Mouse (Mus musculus) midbrain, embryonic 13.5 days (tissue): ENCODE data around the gene Rnf19b. TPM values are rescaled to one million over a fixed set of nuclear protein-coding genes. Genes with fewer than 3 reads are reported as not detected.
A peak's percentile ranks its signal among the peaks of the same experiment; 100 is the strongest.

Source experiments
- ATAC-seq: fragments of 200-750 bp; cut with Nextera tagmentation; 2 replicates; pipeline ENCODE4 v1.8.0; 2017; ENCODE audit warnings: mild to moderate bottlenecking, moderate TSS enrichment, moderate library complexity
- H3K27ac ChIP-seq: fragments of 300-500 bp; sonication (generic); 2 replicates; pipeline ENCODE4 v1.5.1; 2015; ENCODE audit warnings: inconsistent platforms, mild to moderate bottlenecking, moderate library complexity
- H3K27me3 ChIP-seq: fragments of 300-500 bp; sonication (generic); 2 replicates; pipeline ENCODE4 v1.6.1; 2015; ENCODE audit warnings: mild to moderate bottlenecking, inconsistent platforms
- H3K36me3 ChIP-seq: fragments of 300-500 bp; sonication (generic); 2 replicates; pipeline ENCODE4 v1.6.1; 2015; ENCODE audit warnings: mild to moderate bottlenecking, inconsistent platforms
- H3K4me1 ChIP-seq: fragments of 300-500 bp; sonication (generic); replicated peaks from 2 replicates; pipeline ENCODE4 v1.6.1; 2015; ENCODE audit warnings: inconsistent platforms
- H3K4me2 ChIP-seq: fragments of 300-500 bp; sonication (generic); replicated peaks from 2 replicates; pipeline ENCODE4 v1.6.1; 2015; ENCODE audit warnings: moderate library complexity, mild to moderate bottlenecking, inconsistent platforms
- H3K4me3 ChIP-seq: fragments of 300-500 bp; sonication (generic); replicated peaks from 2 replicates; pipeline ENCODE4 v1.5.1; 2015; ENCODE audit warnings: mild to moderate bottlenecking, inconsistent platforms
- H3K9ac ChIP-seq: fragments of 300-500 bp; sonication (generic); replicated peaks from 2 replicates; pipeline ENCODE4 v1.6.1; 2015; ENCODE audit warnings: mild to moderate bottlenecking, inconsistent platforms
- H3K9me3 ChIP-seq: fragments of 300-500 bp; sonication (generic); 2 replicates; pipeline ENCODE4 v1.6.1; 2016; ENCODE audit warnings: mild to moderate bottlenecking, inconsistent platforms
- WGBS: fragments of 180-500 bp; shearing (Covaris S2); methylation state at CpG from one replicate; pipeline ENCODE4 v1.1.7; 2015; 5-methylcytosine and 5-hydroxymethylcytosine counted together
- polyA plus RNA-seq: library from polyadenylated mRNA; unstranded; fragments of >200 nt; fragmentation: Nextera tagmentation; extraction: Ambion mirVana; gene quantifications from 2 replicates; pipeline ENCODE4 v1.2.1, GENCODE M21; 2015

The Rnf19b gene
- polyA plus RNA-seq: 21.5 and 22.1 TPM in 2 replicates

DNA sequence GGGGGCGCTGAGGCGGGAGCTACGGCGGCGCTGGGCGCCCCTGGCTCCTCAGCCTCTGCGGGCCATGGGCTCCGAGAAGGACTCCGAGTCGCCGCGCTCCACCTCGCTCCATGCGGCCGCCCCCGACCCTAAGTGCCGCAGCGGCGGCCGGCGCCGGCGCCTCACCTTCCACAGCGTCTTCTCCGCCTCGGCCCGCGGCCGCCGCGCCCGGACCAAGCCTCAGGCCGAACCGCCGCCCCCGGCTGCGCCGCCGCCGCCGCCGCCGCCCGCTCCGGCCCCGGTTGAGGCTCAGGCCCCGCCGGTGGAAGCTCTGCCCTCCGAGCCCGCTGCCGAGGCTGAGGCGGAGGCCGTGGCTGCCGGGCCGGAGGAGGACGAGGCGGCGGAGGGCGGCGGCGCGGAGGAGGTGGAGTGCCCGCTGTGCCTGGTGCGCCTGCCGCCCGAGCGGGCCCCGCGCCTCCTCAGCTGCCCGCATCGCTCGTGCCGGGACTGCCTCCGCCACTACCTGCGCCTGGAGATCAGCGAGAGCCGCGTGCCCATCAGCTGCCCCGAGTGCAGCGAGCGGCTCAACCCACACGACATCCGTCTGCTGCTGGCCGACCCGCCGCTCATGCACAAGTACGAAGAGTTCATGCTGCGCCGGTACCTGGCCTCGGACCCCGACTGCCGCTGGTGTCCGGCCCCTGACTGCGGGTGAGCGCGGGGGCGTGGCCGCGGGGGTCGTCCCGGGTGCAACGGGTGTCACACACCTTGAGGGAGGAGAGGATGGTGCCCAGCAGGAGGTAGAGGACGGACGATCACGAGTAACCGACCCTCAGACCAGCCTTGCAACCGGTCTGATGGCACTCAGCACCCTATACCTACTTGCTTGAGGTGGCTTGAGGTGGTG is at the start of gene Rnf19b:
TSS of gene Rnf19b (plus strand) at position 65 of the 886 bp plus-strand sequence.
- Histone ChIP-seq H3K9ac (peak within 1 kb of the TSS; percentile 98), H3K27me3 (no peaks in the 10 kb centered on the region), H3K36me3 (no peaks in the 10 kb centered on the region), H3K4me3 (peak within 1 kb of the TSS; percentile 96), H3K4me1 (peaks cover 39% of the 10 kb centered on the region), H3K4me2 (peak within 1 kb of the TSS; percentile 98), H3K27ac (peak within 1 kb of the TSS; percentile 95), H3K9me3 (no peaks in the 10 kb centered on the region)
- under 1% methylated on average over 62 of the region's 107 CpGs for WGBS
- peak; percentile 72 for ATAC-seq

DNA sequence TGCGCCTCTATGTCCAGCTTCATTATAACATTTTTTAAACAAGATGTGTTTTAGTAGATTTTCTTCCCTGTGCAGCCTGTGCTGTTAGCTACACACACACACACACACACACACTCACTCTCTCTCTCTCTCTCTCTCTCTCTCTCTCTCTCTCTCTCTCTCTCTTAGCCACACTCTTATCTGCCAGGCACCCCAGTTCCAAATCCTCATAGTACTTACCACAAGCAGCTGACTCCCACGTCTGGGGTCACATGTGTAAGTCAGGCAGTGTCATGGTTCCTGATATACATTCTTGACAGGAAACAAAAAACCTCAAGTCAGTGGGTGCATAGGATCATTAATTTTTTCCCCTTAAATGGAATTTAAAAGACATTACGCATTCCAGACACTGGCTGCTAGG is 49.4 kb upstream of the Rnf19b start:
- ATAC-seq: no peak
- Histone ChIP-seq H3K9me3 (no peaks in the 10 kb centered on the region), H3K27ac (no peak overlapping the region), H3K4me2 (no peak overlapping the region), H3K36me3 (peaks cover 62% of the 10 kb centered on the region), H3K27me3 (no peaks in the 10 kb centered on the region), H3K9ac (no peak overlapping the region), H3K4me3 (no peak overlapping the region), H3K4me1 (peaks cover 15% of the 10 kb centered on the region; the same call in 1 of the 2 replicates)
- WGBS: 93% methylated on average over 3 of the region's 3 CpGs

DNA sequence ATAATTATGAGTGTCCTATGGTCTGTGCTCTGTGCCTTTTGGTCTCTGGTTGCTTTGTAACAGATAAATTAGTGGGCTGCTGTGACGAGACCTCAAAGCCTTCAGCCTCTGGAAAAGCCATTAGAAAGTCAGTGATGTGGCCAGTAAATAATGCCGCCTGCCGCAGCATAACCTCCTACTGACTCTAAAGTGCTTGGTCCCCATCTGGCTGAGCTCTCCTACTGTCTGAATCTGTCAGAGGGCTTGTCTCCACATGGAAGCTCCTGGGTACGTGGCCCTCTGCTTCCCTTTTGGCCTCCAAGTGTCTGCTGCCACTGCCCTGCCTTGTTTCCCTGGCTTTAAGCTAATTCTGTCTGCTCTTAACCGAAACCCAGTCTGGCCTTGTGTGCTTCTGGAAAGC is 48.5 kb upstream of the Rnf19b start:
- no peak overlapping the region for H3K27ac ChIP-seq
- no peaks in the 10 kb centered on the region for H3K27me3 ChIP-seq
- no peak for ATAC-seq
- peaks cover 57% of the 10 kb centered on the region for H3K36me3 ChIP-seq
- H3K4me3 ChIP-seq: no peak overlapping the region
- no peak overlapping the region for H3K9ac ChIP-seq
- H3K4me2 ChIP-seq: no peak overlapping the region
- no peaks in the 10 kb centered on the region for H3K9me3 ChIP-seq
- WGBS: 75% methylated on average over 5 of the region's 5 CpGs
- H3K4me1 ChIP-seq: peaks cover 15% of the 10 kb centered on the region; the same call in 1 of the 2 replicates

GRCm38 (mm10) chr4:129011604-129012121 is 46.4 kb upstream of the Rnf19b start:
- Histone ChIP-seq H3K27ac (peak overlapping the region; percentile 19; the same call in 1 of the 2 replicates), H3K36me3 (peaks cover 42% of the 10 kb centered on the region), H3K27me3 (no peaks in the 10 kb centered on the region), H3K4me1 (peaks cover 15% of the 10 kb centered on the region; the same call in 1 of the 2 replicates), H3K4me3 (no peak overlapping the region), H3K4me2 (no peak overlapping the region), H3K9me3 (no peaks in the 10 kb centered on the region), H3K9ac (no peak overlapping the region)
- WGBS: 42% methylated on average over 15 of the region's 15 CpGs
- ATAC-seq: peak; percentile 48; the same call in 1 of the 2 replicates

GRCm38 (mm10) chr4:129013151-129013864 is 44.8 kb upstream of the Rnf19b start:
- Histone ChIP-seq H3K4me1 (peaks cover 15% of the 10 kb centered on the region; the same call in 1 of the 2 replicates), H3K9ac (no peak overlapping the region), H3K27ac (no peak overlapping the region), H3K36me3 (peaks cover 26% of the 10 kb centered on the region), H3K4me3 (no peak overlapping the region), H3K4me2 (no peak overlapping the region), H3K9me3 (no peaks in the 10 kb centered on the region), H3K27me3 (no peaks in the 10 kb centered on the region)
- ATAC-seq: no peak
- WGBS: 72% methylated on average over 10 of the region's 10 CpGs

- H3K27me3 ChIP-seq: no peaks in the 10 kb centered on the region
- H3K9me3 ChIP-seq: no peaks in the 10 kb centered on the region
- no peak overlapping the region for H3K4me3 ChIP-seq
- no peak overlapping the region for H3K9ac ChIP-seq
- no peak overlapping the region for H3K4me2 ChIP-seq
- H3K27ac ChIP-seq: no peak overlapping the region
- no peak for ATAC-seq
- H3K4me1 ChIP-seq: peaks cover 24% of the 10 kb centered on the region; the same call in 1 of the 2 replicates
- peaks cover 5% of the 10 kb centered on the region; the same call in 1 of the 2 replicates for H3K36me3 ChIP-seq
- 36% methylated on average over 4 of the region's 4 CpGs for WGBS
These were observed 41.7 kb upstream of the Rnf19b start for GRCm38 (mm10) chr4:129016329-129016728.

- Histone ChIP-seq H3K4me2 (no peak overlapping the region), H3K4me1 (peaks cover 15% of the 10 kb centered on the region; the same call in 1 of the 2 replicates), H3K36me3 (no peaks in the 10 kb centered on the region), H3K27ac (no peak overlapping the region), H3K4me3 (no peak overlapping the region), H3K9me3 (no peaks in the 10 kb centered on the region), H3K9ac (no peak overlapping the region), H3K27me3 (no peaks in the 10 kb centered on the region)
- ATAC-seq: no peak
- WGBS: 91% methylated on average over 10 of the region's 10 CpGs
These were observed 40.9 kb upstream of the Rnf19b start for GRCm38 (mm10) chr4:129017150-129017549.

DNA sequence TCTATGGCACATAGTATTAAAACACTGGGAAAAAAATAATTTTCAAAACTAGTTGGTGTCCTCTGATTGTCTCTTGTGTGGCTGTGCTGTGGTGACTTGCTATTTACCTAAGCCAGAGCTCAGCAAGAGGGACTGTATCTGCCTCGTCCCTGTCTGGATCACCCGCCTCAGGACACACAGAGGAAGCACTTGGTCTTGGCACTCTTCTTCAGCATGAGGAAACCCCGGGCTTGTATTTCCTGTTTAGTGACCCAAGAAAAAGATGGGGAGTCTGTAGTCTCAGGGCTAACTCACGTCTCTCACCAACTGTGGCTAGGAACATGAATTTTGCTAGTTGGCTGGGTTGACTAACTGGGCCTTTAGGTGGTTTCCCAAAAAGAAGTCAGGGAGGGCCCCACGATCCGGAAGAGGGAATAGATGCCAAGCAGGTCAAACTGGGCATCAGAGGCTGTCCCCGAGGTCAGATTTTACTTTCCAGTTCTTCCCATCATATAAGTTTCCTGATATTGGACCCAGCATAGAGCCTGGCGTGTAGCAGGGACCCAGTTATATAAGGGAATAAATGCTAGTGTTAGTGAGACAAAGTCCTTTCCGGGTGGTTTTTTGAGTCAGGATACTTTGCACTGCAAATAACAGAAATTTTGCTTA is 39.2 kb upstream of the Rnf19b start:
- WGBS: 88% methylated on average over 9 of the region's 9 CpGs
- H3K9ac ChIP-seq: no peak overlapping the region
- H3K36me3 ChIP-seq: no peaks in the 10 kb centered on the region
- H3K27ac ChIP-seq: no peak overlapping the region
- H3K4me1 ChIP-seq: peaks cover 11% of the 10 kb centered on the region; the same call in 1 of the 2 replicates
- H3K9me3 ChIP-seq: no peaks in the 10 kb centered on the region
- no peak overlapping the region for H3K4me2 ChIP-seq
- no peak overlapping the region for H3K4me3 ChIP-seq
- no peaks in the 10 kb centered on the region for H3K27me3 ChIP-seq
- no peak for ATAC-seq

DNA sequence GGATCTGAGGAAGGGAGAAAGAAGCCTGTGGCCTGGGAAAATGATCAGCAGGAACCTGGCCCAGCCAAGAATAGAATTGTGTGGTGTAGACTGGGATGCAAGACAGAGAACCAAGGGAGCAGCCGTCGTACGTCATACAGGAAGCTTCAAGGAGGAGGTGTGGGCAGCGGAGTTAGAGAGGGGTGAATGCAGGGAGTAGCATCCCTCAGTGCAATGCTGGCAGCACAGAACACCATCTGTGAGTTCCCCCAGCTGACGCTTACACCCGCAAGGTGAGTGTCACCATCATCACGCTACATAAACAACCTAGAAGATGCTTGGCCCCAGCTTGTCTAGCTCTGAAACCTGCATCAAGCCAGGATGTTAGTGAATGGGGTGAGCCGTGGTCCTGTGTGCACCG is 38.3 kb upstream of the Rnf19b start:
- no peaks in the 10 kb centered on the region for H3K9me3 ChIP-seq
- ATAC-seq: no peak
- H3K4me1 ChIP-seq: peaks cover 11% of the 10 kb centered on the region; the same call in 1 of the 2 replicates
- no peak overlapping the region for H3K9ac ChIP-seq
- no peaks in the 10 kb centered on the region for H3K36me3 ChIP-seq
- H3K27ac ChIP-seq: 0 out of 2 replicates have a peak overlapping the region, but pooled peaks have one; percentile 25
- no peaks in the 10 kb centered on the region for H3K27me3 ChIP-seq
- no peak overlapping the region for H3K4me2 ChIP-seq
- WGBS: 86% methylated on average over 9 of the region's 9 CpGs
- no peak overlapping the region for H3K4me3 ChIP-seq

DNA sequence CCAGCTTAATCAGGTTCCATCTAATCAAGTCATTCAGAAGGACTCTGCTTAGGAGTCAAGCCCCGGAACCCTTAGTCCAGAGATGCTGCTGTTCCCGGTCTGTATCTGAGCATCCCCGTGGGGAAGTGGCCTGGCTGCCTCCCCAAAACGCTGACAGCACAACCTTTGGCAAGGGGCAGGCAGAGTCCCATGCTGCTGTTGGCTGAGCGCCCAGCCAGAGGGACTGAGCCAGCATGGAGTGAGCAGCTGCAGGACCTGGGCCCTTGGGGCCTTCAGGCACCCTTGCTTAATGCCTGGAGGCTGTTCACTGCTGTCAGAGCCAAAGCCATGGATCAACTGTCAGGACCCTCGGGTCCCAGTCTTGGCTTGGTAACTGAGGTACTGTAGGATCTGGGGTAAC is 37.6 kb upstream of the Rnf19b start:
- H3K27me3 ChIP-seq: no peaks in the 10 kb centered on the region
- 0 out of 2 replicates have a peak, but pooled peaks have one; percentile 24 for ATAC-seq
- no peak overlapping the region for H3K4me2 ChIP-seq
- no peaks in the 10 kb centered on the region for H3K36me3 ChIP-seq
- 54% methylated on average over 6 of the region's 6 CpGs for WGBS
- no peak overlapping the region for H3K27ac ChIP-seq
- H3K4me1 ChIP-seq: peaks cover 11% of the 10 kb centered on the region; the same call in 1 of the 2 replicates
- no peak overlapping the region for H3K9ac ChIP-seq
- H3K9me3 ChIP-seq: no peaks in the 10 kb centered on the region
- no peak overlapping the region for H3K4me3 ChIP-seq

DNA sequence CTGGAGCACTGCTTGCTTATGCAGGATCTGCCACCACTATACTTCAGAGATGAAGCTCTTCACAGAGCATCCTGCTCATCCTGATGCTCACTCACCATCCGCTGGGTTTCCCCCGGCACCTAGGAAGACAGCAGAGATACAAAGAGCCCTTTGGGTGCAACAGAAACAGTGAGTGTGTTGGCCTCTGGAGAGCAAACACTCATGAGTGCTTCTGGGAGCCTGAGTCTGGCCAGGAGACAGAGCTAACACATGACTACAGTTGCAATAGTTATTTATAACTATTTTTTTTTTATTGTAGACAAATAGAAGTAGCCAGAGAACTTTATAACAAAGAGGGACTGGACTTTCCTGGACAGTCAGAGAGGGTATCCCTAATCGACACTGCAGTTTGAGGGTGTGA is 36.6 kb upstream of the Rnf19b start:
- no peak overlapping the region for H3K4me2 ChIP-seq
- 91% methylated on average over 3 of the region's 3 CpGs for WGBS
- H3K27ac ChIP-seq: no peak overlapping the region
- no peaks in the 10 kb centered on the region for H3K9me3 ChIP-seq
- H3K9ac ChIP-seq: no peak overlapping the region; the same call in 1 of the 2 replicates
- peaks cover 11% of the 10 kb centered on the region; the same call in 1 of the 2 replicates for H3K4me1 ChIP-seq
- no peaks in the 10 kb centered on the region for H3K36me3 ChIP-seq
- ATAC-seq: no peak
- H3K4me3 ChIP-seq: no peak overlapping the region
- no peaks in the 10 kb centered on the region for H3K27me3 ChIP-seq
